Mouse (Mus musculus): ENCODE results near the gene Ganab. TPM values are rescaled to one million over a fixed set of nuclear protein-coding genes. Genes with fewer than 3 reads are reported as not detected.
"Not testable (repeated sequence)": the region's sequence is repeated elsewhere in the genome, so short reads cannot be mapped to it uniquely, and the experiment has no call there.

The Ganab gene
- polyA plus RNA-seq, 1 experiment from 2014 or later = 56.7 TPM

GRCm38 (mm10) chr19:8886916-8887584 lies 10.8 kb upstream of the Ganab start:
- peaks cover 12% of the 10 kb centered on the region for H3K4me1 ChIP-seq (ENCODE audit: control insufficient read depth, insufficient read depth, low read length)
- H3K27me3 ChIP-seq (ENCODE audit: control insufficient read depth, insufficient read depth, low read length) = no peaks in the 10 kb centered on the region
- H3K36me3 ChIP-seq (ENCODE audit: control insufficient read depth, insufficient read depth) = peaks cover 5% of the 10 kb centered on the region; the same call in 1 of the 2 replicates
- 38% methylated on average over 1 of the region's 1 CpGs for WGBS
- H3K4me2 ChIP-seq (ENCODE audit: low read depth, low read length) = peak overlapping the region; percentile 82; the same call in 1 of the 2 replicates
- no peak overlapping the region for H3K9ac ChIP-seq (ENCODE audit: low read length)
- no peaks in the 10 kb centered on the region for H3K9me3 ChIP-seq (replicated peaks; ENCODE audit: control insufficient read depth, low read length)
- H3K27ac ChIP-seq (ENCODE audit: low read length) = no peak overlapping the region
- H3K4me3 ChIP-seq (ENCODE audit: low read length) = no peak overlapping the region
- no peak for ATAC-seq (replicated peaks; ENCODE audit: extremely low read depth, insufficient read depth, low FRiP score)

GRCm38 (mm10) chr19:8887585-8888463 lies 10.0 kb upstream of the Ganab start:
- peaks cover 5% of the 10 kb centered on the region; the same call in 1 of the 2 replicates for H3K36me3 ChIP-seq (ENCODE audit: control insufficient read depth, insufficient read depth)
- 20% methylated on average over 19 of the region's 19 CpGs for WGBS
- no peaks in the 10 kb centered on the region for H3K27me3 ChIP-seq (ENCODE audit: control insufficient read depth, insufficient read depth, low read length)
- H3K4me3 ChIP-seq (ENCODE audit: low read length) = peak overlapping the region; percentile 77
- peaks cover 15% of the 10 kb centered on the region for H3K4me1 ChIP-seq (ENCODE audit: control insufficient read depth, insufficient read depth, low read length)
- no peak for ATAC-seq (replicated peaks; ENCODE audit: extremely low read depth, insufficient read depth, low FRiP score)
- H3K9me3 ChIP-seq (replicated peaks; ENCODE audit: control insufficient read depth, low read length) = no peaks in the 10 kb centered on the region
- peak overlapping the region; percentile 86 for H3K9ac ChIP-seq (ENCODE audit: low read length)
- peak overlapping the region; percentile 85 for H3K27ac ChIP-seq (ENCODE audit: low read length)
- H3K4me2 ChIP-seq (ENCODE audit: low read depth, low read length) = peak overlapping the region; percentile 82

- ATAC-seq (replicated peaks; ENCODE audit: extremely low read depth, insufficient read depth, low FRiP score) = peak; percentile 95; the same call in 1 of the 2 replicates
Measured at GRCm38 (mm10) chr19:8888511-8889385, 9.1 kb upstream of the Ganab start, which contains the start of the genes 1810009A15Rik and Gm49416. Gene 1810009A15Rik (plus strand): TSS chr19:8888853. Gene Gm49416 (plus strand): TSS chr19:8888926.

GRCm38 (mm10) chr19:8892829-8893766 lies 4.8 kb upstream of the Ganab start, which contains the start of gene Ints5:
Gene Ints5 (plus strand): TSS chr19:8893005.
- 2% methylated on average over 53 of the region's 54 CpGs for WGBS
- peak; percentile 33 for ATAC-seq (replicated peaks; ENCODE audit: extremely low read depth, insufficient read depth, low FRiP score)
- Histone ChIP-seq H3K9me3 (replicated peaks; ENCODE audit: control insufficient read depth, low read length) (no peaks in the 10 kb centered on the region), H3K4me1 (ENCODE audit: control insufficient read depth, insufficient read depth, low read length) (peaks cover 25% of the 10 kb centered on the region), H3K27me3 (ENCODE audit: control insufficient read depth, insufficient read depth, low read length) (no peaks in the 10 kb centered on the region), H3K4me3 (ENCODE audit: low read length) (peak within 1 kb of the TSS; percentile 80), H3K4me2 (ENCODE audit: low read depth, low read length) (peak within 1 kb of the TSS; percentile 94), H3K9ac (ENCODE audit: low read length) (peak within 1 kb of the TSS; percentile 92), H3K36me3 (ENCODE audit: control insufficient read depth, insufficient read depth) (peaks cover 12% of the 10 kb centered on the region; the same call in 1 of the 2 replicates), H3K27ac (ENCODE audit: low read length) (peak within 1 kb of the TSS; percentile 86)

More at GRCm38 (mm10) chr19:8888511-8889385, 9.1 kb upstream of the Ganab start, which contains the start of the genes 1810009A15Rik and Gm49416:
- peak within 1 kb of the TSS; percentile 85 for H3K27ac ChIP-seq (ENCODE audit: low read length)
- H3K9ac ChIP-seq (ENCODE audit: low read length) = peak within 1 kb of the TSS; percentile 86
- WGBS = under 1% methylated on average over 58 of the region's 58 CpGs
- no peaks in the 10 kb centered on the region for H3K27me3 ChIP-seq (ENCODE audit: control insufficient read depth, insufficient read depth, low read length)
- H3K4me2 ChIP-seq (ENCODE audit: low read depth, low read length) = peak within 1 kb of the TSS; percentile 86
- H3K9me3 ChIP-seq (replicated peaks; ENCODE audit: control insufficient read depth, low read length) = no peaks in the 10 kb centered on the region
- H3K36me3 ChIP-seq (ENCODE audit: control insufficient read depth, insufficient read depth) = peaks cover 5% of the 10 kb centered on the region; the same call in 1 of the 2 replicates
- H3K4me1 ChIP-seq (ENCODE audit: control insufficient read depth, insufficient read depth, low read length) = peaks cover 19% of the 10 kb centered on the region
- peak within 1 kb of the TSS; percentile 77 for H3K4me3 ChIP-seq (ENCODE audit: low read length)

- H3K27ac ChIP-seq (ENCODE audit: low read length) = no peak overlapping the region
- H3K4me3 ChIP-seq (ENCODE audit: low read length) = no peak overlapping the region
- no peak overlapping the region for H3K4me2 ChIP-seq (ENCODE audit: low read depth, low read length)
- no peak overlapping the region for H3K9ac ChIP-seq (ENCODE audit: low read length)
- 82% methylated on average over 9 of the region's 9 CpGs for WGBS
- H3K36me3 ChIP-seq (ENCODE audit: control insufficient read depth, insufficient read depth) = peaks cover 10% of the 10 kb centered on the region; the same call in 1 of the 2 replicates
- no peaks in the 10 kb centered on the region for H3K9me3 ChIP-seq (replicated peaks; ENCODE audit: control insufficient read depth, low read length)
- H3K4me1 ChIP-seq (ENCODE audit: control insufficient read depth, insufficient read depth, low read length) = peaks cover 30% of the 10 kb centered on the region
- H3K27me3 ChIP-seq (ENCODE audit: control insufficient read depth, insufficient read depth, low read length) = no peaks in the 10 kb centered on the region
- ATAC-seq (replicated peaks; ENCODE audit: extremely low read depth, insufficient read depth, low FRiP score) = no peak
Measured at GRCm38 (mm10) chr19:8895397-8895960, 2.4 kb upstream of the Ganab start.

- peaks cover 30% of the 10 kb centered on the region for H3K4me1 ChIP-seq (ENCODE audit: control insufficient read depth, insufficient read depth, low read length)
- not testable (repeated sequence) for H3K27ac ChIP-seq (ENCODE audit: low read length); H3K9me3 ChIP-seq (replicated peaks; ENCODE audit: control insufficient read depth, low read length); ATAC-seq (replicated peaks; ENCODE audit: extremely low read depth, insufficient read depth, low FRiP score); H3K36me3 ChIP-seq (ENCODE audit: control insufficient read depth, insufficient read depth); H3K4me2 ChIP-seq (ENCODE audit: low read depth, low read length); H3K4me3 ChIP-seq (ENCODE audit: low read length); H3K9ac ChIP-seq (ENCODE audit: low read length); H3K27me3 ChIP-seq (ENCODE audit: control insufficient read depth, insufficient read depth, low read length)
- WGBS = 80% methylated on average over 5 of the region's 5 CpGs
Measured at GRCm38 (mm10) chr19:8896231-8896630, 1.6 kb upstream of the Ganab start.

- WGBS = 17% methylated on average over 21 of the region's 21 CpGs
- H3K9me3 ChIP-seq (replicated peaks; ENCODE audit: control insufficient read depth, low read length); H3K27me3 ChIP-seq (ENCODE audit: control insufficient read depth, insufficient read depth, low read length); H3K36me3 ChIP-seq (ENCODE audit: control insufficient read depth, insufficient read depth): not testable (repeated sequence)
- ATAC-seq (replicated peaks; ENCODE audit: extremely low read depth, insufficient read depth, low FRiP score) = peak; percentile 11
- Histone ChIP-seq H3K27ac (ENCODE audit: low read length) (peak overlapping the region; percentile 88), H3K4me1 (ENCODE audit: control insufficient read depth, insufficient read depth, low read length) (peaks cover 30% of the 10 kb centered on the region), H3K4me3 (ENCODE audit: low read length) (peak overlapping the region; percentile 92), H3K9ac (ENCODE audit: low read length) (peak overlapping the region; percentile 74), H3K4me2 (ENCODE audit: low read depth, low read length) (peak overlapping the region; percentile 76)
Measured at GRCm38 (mm10) chr19:8897211-8897864, 533 bp upstream of the Ganab start.
